Mouse (Mus musculus) c-Kit-positive CD71-negative TER-119-negative erythroid progenitor cells, embryonic 14.5 days (primary cell): ENCODE measurements at regions not wholly inside any gene's neighbourhood (a gene's known extent, or its start where the extent isn't known, plus 50 kb on each side); places are given as distances from the start of the nearest gene placed in this dataset.

Experiments used
- DNase-seq: peaks from one replicate; pipeline ENCODE4 v3.0.0-alpha.2; 2013; ENCODE audit warnings: low read depth

DNA sequence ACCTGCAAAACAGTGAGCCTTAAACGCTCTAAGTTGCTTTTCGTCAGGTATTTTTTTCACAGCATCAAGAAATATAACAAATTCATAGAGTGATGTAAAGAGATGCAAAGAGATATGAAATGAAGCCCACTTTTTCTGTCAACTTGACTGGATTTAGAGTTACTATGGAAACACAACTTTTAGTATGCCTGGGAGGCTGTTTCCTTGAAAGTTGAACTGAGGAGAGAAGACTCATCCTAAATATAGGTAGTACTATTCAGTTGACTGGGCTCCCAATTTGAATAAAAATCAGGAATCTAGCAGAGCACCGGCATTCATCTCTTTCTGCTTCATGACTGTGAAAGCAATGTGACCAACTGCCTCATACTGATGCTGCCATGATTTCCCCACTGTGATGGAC lies 509.7 kb downstream of the Synb start:
- no peak for DNase-seq

DNA sequence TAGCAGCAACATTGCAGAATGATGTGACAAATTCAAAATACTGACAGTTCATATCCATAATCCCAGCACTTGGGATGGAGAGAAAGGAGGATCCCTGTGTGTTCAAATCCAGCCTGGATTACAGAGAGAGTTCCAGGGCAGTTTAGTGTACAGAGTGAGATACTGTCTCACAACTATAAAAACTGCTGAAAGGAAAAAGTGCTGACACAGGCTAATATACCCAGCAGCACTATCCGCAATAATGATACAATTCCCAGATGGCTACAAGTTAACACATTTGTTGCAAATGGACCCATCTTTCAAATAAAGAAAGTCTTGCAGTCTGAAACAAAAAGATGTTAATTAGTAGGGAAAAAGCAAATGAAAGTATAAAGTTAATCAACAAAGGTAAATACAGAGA lies 510.9 kb downstream of the Synb start:
- no peak for DNase-seq

DNA sequence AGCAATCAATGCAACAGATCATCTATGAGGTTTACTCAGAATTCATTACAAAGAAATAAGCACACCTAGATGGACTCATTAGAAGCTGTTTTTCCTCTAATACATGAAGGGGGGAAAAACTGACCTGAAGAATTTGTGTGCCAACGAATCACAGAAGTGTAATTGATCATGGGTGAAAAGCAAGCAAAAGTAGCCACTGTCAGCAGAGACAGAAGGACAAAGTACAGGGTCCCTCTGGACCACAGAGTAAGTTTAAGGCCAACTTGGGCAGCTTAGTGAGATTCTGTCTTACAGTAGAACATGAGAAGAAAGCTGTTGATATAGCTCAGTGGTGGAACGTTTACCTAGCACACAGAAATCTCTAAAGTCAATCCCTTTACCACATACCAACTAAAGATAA lies 523.7 kb downstream of the Synb start:
- DNase-seq, result no peak

DNA sequence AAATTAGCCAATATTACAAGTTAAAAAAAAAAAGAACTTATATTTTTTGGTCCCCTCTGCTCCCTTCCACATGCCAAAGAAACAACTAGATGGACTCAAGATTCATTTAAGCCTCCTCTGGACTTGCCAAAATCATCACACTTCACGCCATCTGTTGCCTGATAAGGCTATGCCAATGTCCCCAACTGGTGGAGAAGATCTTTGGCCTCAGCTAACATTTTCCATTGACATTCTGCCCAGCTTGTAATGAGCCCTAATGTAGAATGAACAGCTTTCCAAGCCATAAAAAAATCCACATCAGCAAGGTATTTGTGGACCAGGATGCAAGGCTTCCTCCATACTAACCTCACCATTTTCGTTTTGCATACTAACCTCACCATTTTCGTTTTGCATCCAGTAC lies 531.2 kb downstream of the Synb start:
- no peak for DNase-seq

DNA sequence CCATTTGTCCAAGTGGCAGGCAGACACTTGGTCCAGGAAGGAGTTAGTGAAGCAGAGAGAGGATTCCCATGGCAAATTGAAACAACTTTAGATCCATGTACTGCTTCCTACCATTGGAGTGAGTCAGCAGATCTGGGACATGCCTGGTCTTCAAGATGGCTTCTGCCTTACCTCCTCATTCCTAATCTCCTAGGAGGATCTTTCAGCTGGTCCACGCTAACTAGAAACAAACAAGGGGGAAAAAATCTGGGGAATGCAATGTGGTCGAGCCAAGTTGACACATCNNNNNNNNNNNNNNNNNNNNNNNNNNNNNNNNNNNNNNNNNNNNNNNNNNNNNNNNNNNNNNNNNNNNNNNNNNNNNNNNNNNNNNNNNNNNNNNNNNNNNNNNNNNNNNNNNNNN lies 549.4 kb downstream of the Synb start:
- DNase-seq, result no peak

DNA sequence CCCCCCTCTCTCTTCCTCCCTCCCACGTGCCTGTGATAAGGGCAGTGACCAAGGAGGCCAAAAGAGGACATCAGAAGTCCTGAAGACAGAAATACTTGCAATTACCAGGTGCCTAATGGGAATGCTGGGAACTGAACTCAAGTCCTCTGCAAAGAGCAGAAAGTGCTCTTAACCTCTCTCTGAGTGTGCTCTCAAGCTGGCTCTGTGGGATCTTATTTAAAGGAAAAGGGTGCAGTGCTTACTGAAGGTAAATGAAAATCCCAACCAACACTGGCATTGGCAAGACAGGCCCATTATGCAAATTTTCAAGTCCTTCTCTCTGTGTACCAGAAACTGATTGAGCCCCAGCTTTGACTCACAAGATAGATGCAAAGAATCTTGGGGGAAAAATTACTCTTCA lies 555.6 kb downstream of the Synb start:
- DNase-seq, result no peak

DNA sequence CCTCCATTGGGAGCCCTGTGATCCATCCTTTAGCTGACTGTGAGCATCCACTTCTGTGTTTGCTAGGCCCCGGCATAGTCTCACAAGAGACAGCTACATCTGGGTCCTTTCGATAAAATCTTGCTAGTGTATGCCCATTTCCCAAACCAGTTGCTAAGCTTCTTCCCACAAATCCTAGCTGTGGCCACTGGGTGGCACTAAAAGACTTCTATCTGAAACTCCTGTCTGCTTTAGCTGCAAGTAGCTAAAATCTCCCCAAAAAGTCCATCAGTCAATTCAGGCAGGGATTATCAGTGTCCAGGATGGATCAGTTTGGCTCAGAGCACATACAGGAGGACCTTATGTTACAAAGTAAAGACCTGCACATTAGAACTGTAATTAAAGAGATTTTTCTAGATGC lies 558.3 kb downstream of the Synb start:
- DNase-seq, result peak; percentile 20

DNA sequence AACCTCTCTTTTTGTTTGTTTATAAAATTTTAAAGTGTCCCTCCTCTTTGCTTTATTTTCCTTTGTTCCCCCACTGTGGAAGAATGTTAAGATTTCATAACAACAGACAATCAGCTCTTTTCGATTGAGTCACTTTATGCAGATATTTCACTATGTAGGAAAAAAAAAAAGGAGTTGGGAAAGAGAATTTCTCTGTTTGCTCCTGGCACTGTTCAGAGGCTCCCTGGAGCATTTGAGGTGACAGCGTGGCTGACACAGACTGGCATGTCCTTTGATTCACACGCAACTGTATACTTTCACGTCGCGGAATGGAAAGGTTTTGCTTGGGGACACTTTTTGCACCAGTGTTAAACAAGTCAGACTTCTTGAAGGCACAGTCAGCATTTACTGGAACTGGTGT lies 572.9 kb downstream of the Synb start:
- DNase-seq, result no peak

DNA sequence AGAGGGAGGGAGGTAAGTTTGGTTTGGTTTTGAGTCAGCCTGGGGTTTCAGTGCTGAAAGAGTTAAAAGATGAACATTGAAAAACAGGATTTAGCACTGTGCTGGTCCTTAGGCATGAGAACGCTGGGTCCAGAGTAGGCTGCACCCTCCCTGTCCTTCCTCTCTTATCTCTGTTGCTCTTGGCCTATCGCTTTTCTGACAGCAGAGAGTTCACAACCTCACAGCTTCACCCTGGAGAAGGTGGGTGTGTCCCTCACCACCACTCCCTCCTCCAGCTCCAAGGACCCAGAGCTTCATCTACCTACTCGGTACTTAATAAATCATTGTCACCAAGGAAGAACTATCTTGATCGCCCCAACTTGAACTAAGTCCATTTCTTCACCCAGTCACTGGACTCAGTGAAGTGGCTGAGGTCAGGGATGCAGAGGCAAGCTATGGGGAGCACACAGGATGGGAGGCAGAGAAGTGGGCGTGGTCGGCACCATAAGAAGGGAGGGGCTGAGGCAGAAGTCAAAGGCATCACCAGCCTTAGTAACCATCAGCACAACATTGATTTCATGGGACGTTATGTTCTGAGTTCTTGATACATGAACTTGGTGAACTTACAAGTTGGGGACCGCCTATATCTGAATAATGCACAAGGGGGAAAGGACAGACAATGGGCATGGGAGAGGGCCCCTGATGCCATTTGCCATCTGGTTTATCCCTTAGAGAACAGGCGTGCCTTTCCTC lies 574.5 kb downstream of the Synb start:
- DNase-seq, result no peak

DNA sequence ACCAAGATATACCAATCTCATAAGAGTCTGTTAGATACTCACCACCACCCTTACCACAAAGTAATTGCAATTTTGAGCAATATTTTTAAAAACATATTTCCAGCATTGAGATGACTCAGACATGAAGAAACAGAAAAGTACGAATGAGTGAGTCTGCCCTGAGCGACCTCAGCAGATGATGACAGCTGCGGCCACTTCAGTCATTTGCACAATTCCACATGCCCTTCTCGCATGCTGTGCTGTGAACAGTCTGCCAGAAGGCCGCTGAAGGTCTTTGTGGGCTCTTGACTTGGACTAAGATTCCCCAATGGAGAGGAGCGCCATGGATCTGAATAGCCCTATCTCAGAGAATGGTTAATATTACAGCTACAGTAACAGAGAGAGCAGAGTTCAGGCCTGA lies 575.3 kb downstream of the Synb start:
- DNase-seq, result no peak
